Mouse (Mus musculus): Measurements from ENCODE around the gene Atp8b5.

DNA sequence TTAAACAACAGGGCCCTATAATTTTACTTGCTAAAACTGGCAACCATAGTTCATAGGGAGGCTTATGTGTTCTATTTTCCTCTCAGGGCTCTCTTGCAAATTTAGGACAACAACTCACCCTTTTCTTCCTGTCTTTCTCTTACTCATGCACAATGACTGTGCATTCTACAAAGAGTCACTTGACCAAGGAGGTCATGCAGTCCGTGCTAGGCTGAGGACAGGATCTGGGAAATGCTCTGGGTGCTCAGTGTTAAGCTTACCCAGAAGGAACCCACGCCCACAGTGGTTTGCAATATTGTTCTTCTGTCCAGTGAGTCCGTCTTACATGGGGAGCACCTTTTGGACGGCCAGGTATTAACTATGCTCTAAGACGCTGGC lies 117.1 kb downstream of the Atp8b5 start:
- TF ChIP-seq TAL1 (IDR thresholded peaks at IDR 0.05; ENCODE audit: low read length) (no peak), GATA1 (IDR thresholded peaks at IDR 0.05; ENCODE audit: low read length) (no peak)

All from erythroblast, embryonic 14.5 days (primary cell).